Mouse (Mus musculus) cerebellum, adult 2 months (tissue): ENCODE measurements around the gene Cmah.

Experiments used
- CTCF ChIP-seq: fragments of 200-500 bp; IDR thresholded peaks from 2 replicates; pipeline ENCODE4 v1.5.1; 2011; ENCODE audit warnings: low read depth, mild to moderate bottlenecking, control low read depth, low read length, moderate library complexity, borderline replicate concordance; ENCODE audit not compliant: insufficient read depth
- POLR2A ChIP-seq: fragments of 200-500 bp; IDR thresholded peaks from 2 replicates; pipeline ENCODE4 v1.6.1; 2011; ENCODE audit warnings: low read length, control low read depth, borderline replicate concordance; ENCODE audit not compliant: insufficient read depth

DNA sequence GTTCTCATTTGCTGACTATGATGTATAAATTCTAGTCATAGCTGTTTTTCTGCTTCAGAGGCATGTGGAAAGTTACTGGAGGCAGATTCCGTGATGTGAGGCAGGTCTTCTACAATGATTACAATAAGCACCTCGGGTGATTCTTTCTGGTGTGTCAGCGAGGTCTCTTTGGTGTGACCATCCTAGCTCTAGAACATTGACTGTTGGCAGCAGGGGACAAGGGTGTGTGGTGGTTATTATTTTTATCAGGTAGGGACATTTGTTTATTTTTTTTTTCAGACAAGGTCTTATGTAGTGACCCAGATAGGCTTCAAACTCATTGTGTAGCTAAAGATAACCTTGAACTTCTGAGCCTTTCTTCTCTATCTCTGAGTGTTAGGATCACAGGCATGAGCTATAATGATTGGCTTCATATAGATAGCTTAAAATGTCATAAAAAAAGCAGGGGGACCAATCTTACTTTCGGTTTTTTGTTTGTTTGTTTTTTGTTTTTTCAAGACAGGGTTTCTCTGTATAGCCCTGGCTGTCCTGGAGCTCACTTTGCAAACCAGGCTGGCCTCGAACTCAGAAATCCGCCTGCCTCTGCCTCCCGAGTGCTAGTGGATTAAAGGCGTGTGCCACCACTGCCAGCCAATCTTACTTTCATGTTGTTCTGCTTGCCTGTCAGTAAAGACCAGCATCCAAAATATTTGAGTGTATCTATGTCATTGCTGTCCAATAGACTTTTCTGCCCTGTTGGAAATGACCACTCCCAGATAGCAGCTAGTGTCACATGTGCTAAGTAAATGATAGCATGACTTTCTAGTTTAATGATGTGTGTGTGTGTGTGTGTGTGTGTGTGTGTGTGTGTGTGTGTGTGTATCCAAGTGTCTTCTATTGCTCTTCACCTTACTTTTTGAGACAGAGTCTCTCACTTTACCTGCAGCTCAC, 15.9 kb upstream of the Cmah start:
- TF ChIP-seq CTCF, result no peak
- TF ChIP-seq POLR2A, result no peak
